In genomic region chr8:26268751-26269415, GRCm38 (mm10) we compare ENCODE assay signal across 10 mouse cellular contexts.
DNase-seq lines count a peak whose midpoint lies in the region; ATAC-seq and TF ChIP-seq lines count a peak whose summit lies in the region.
"Had no signal": no experiment of that assay in that cellular context is flagged by ENCODE, and none has a peak within 500 bp of the region (broad histone marks: within the 10 kb centered on the region; RNA-seq: fewer than 3 reads in every experiment).

No protein-coding gene starts in this region.

- WGBS in midbrain, embryonic 14.5 days, result 46% methylated on average over 17 of the region's 17 CpGs
- WGBS in midbrain, embryonic 13.5 days, result 47% methylated on average over 17 of the region's 17 CpGs
- WGBS in kidney, embryonic 14.5 days, result 16% methylated on average over 17 of the region's 17 CpGs
- WGBS in cerebellum, adult 2 months, result 31% methylated on average over 17 of the region's 17 CpGs

- ATAC-seq in midbrain, embryonic 14.5 days (ENCODE audit: low FRiP score, low TSS enrichment), result no peak
- ATAC-seq in midbrain, embryonic 13.5 days, result no peak
- peak; percentile 13; the same call in 1 of the 2 replicates for ATAC-seq in kidney, embryonic 14.5 days (ENCODE audit: low FRiP score, low TSS enrichment)
- no peak for ATAC-seq in erythroid progenitor cell, adult 5-6 weeks (replicated peaks; ENCODE audit: low FRiP score, poor library complexity, severe bottlenecking)

- TF ChIP-seq POLR2A in cerebellum, adult 2 months (IDR thresholded peaks at IDR 0.05; ENCODE audit: borderline replicate concordance, insufficient read depth, low read length), result no peak

- no peak for TF ChIP-seq CTCF in cerebellum, adult 2 months (IDR thresholded peaks at IDR 0.05; ENCODE audit: borderline replicate concordance, insufficient read depth, low read depth, low read length)

- H3K27ac ChIP-seq in midbrain, embryonic 14.5 days (replicated peaks; ENCODE audit: low read depth, low read length), result no peak overlapping the region
- H3K27ac ChIP-seq in midbrain, embryonic 13.5 days, result no peak overlapping the region
- no peak overlapping the region for H3K27ac ChIP-seq in kidney, embryonic 14.5 days (ENCODE audit: low read depth, low read length)
- no peak overlapping the region for H3K27ac ChIP-seq in cerebellum, adult 2 months (ENCODE audit: insufficient read depth, low read length)

- H3K9me3 ChIP-seq in midbrain, embryonic 14.5 days (ENCODE audit: control insufficient read depth, low read length), result no peaks in the 10 kb centered on the region
- no peaks in the 10 kb centered on the region for H3K9me3 ChIP-seq in midbrain, embryonic 13.5 days
- H3K9me3 ChIP-seq in kidney, embryonic 14.5 days (ENCODE audit: control insufficient read depth, low read length), result no peaks in the 10 kb centered on the region

- H3K4me2 ChIP-seq in midbrain, embryonic 14.5 days (ENCODE audit: low read length), result no peak overlapping the region
- no peak overlapping the region for H3K4me2 ChIP-seq in midbrain, embryonic 13.5 days (replicated peaks)
- H3K4me2 ChIP-seq in kidney, embryonic 14.5 days (replicated peaks; ENCODE audit: low read depth, low read length), result 0 out of 2 replicates have a peak overlapping the region, but pooled peaks have one; percentile 15

- H3K4me1 ChIP-seq in midbrain, embryonic 14.5 days (ENCODE audit: control insufficient read depth, insufficient read depth, low read length), result peaks cover 21% of the 10 kb centered on the region
- H3K4me1 ChIP-seq in midbrain, embryonic 13.5 days (replicated peaks), result peaks cover 58% of the 10 kb centered on the region
- peaks cover 13% of the 10 kb centered on the region for H3K4me1 ChIP-seq in kidney, embryonic 14.5 days (ENCODE audit: control insufficient read depth, insufficient read depth, low read length)
- H3K4me1 ChIP-seq in cerebellum, adult 2 months (ENCODE audit: control insufficient read depth, insufficient read depth, low read length), result peaks cover 7% of the 10 kb centered on the region

- DNase-seq in midbrain, embryonic 14.5 days, result peak; percentile 19
- peak; percentile 60 for DNase-seq in gastrocnemius, postnatal 25 days
- DNase-seq in retina, embryonic 14.5 days (ENCODE audit: low spot score), result peak; percentile 78
- no peak for DNase-seq in cerebellum, adult 2 months

- no peaks in the 10 kb centered on the region for H3K36me3 ChIP-seq in midbrain, embryonic 14.5 days (ENCODE audit: control insufficient read depth, insufficient read depth, low read length)
- H3K36me3 ChIP-seq in midbrain, embryonic 13.5 days, result no peaks in the 10 kb centered on the region
- H3K36me3 ChIP-seq in kidney, embryonic 14.5 days (ENCODE audit: control insufficient read depth, insufficient read depth, low read length), result no peaks in the 10 kb centered on the region
- H3K36me3 ChIP-seq: G1E had no signal

- H3K4me3 ChIP-seq in midbrain, embryonic 14.5 days (replicated peaks; ENCODE audit: low read depth, low read length), result no peak overlapping the region
- no peak overlapping the region for H3K4me3 ChIP-seq in midbrain, embryonic 13.5 days (replicated peaks)
- H3K4me3 ChIP-seq in kidney, embryonic 14.5 days (ENCODE audit: low read length), result no peak overlapping the region
- H3K4me3 ChIP-seq in cerebellum, adult 2 months (replicated peaks; ENCODE audit: insufficient read depth, low read depth, low read length), result no peak overlapping the region
- H3K4me3 ChIP-seq: erythroblast, embryonic 14.5 days; megakaryocyte, embryonic 14.5 days had no signal

- H3K27me3 ChIP-seq in midbrain, embryonic 14.5 days (ENCODE audit: control insufficient read depth, insufficient read depth, low read length), result no peaks in the 10 kb centered on the region
- 0 out of 2 replicates have a peak, but pooled peaks cover 4% of the 10 kb centered on the region for H3K27me3 ChIP-seq in midbrain, embryonic 13.5 days
- H3K27me3 ChIP-seq in kidney, embryonic 14.5 days (ENCODE audit: control insufficient read depth, insufficient read depth, low read length), result 0 out of 2 replicates have a peak, but pooled peaks cover 5% of the 10 kb centered on the region
- no peaks in the 10 kb centered on the region; the same call in 1 of the 2 replicates for H3K27me3 ChIP-seq in cerebellum, adult 2 months (ENCODE audit: control insufficient read depth, insufficient read depth, low read length)

- H3K9ac ChIP-seq in midbrain, embryonic 14.5 days (replicated peaks; ENCODE audit: low read length), result no peak overlapping the region
- H3K9ac ChIP-seq in midbrain, embryonic 13.5 days (replicated peaks), result no peak overlapping the region
- no peak overlapping the region for H3K9ac ChIP-seq in kidney, embryonic 14.5 days (ENCODE audit: low read depth, low read length)

Comparison
In these comparisons a context has a peak if more than half of its experiments do, and no peak if none do; other contexts are left out.
1. DNase-seq: peak in midbrain, embryonic 14.5 days (single experiment), gastrocnemius, postnatal 25 days (single experiment) and retina, embryonic 14.5 days (single experiment); none in cerebellum, adult 2 months (0 of 2).